Mouse (Mus musculus) layer of hippocampus, adult 18-20 months (tissue): ENCODE results near the gene Tmem258. TPM values are rescaled to one million over a fixed set of nuclear protein-coding genes. Genes with fewer than 3 reads are reported as not detected.

Source experiments
- microRNA-seq, 2 experiments: library from miRNA; unstranded; fragments of <30 nt; microRNA quantifications; one replicate each; pipeline ENCODE4 v1.2.0; 2021
- total RNA-seq, 2 experiments: library from RNA; stranded (reverse); gene quantifications; 2 replicates each; pipeline ENCODE4 v1.2.3; 2021

The Tmem258 gene
- total RNA-seq, 2 experiments from 2014 or later = 81.9 to 84.8 TPM

Small RNAs within 50 kb of the gene (microRNA-seq; reads per million reads assigned to microRNA genes)
- gene Mir6993 = 0 to 0.20 reads per million in 2 experiments

Other genes starting within 250 kb of the Tmem258 start
- 1,000 to 10,000 TPM; 3,571 to 3,745 TPM for gene Fth1, start 223.4 kb upstream of the Tmem258 start, total RNA-seq
- gene Best1, start 202.4 kb upstream of the Tmem258 start, total RNA-seq = 1 to 10 TPM; 1.2 to 1.7 TPM
- gene Rab3il1, start 202.3 kb upstream of the Tmem258 start, total RNA-seq = 10 to 100 TPM in 1 of 2 experiments, 1 to 10 TPM in 1; 9.3 to 10.1 TPM
- gene Fads3, start 162.4 kb upstream of the Tmem258 start, total RNA-seq = 10 to 100 TPM; 22.9 to 25.2 TPM
- gene Fads2, start 102.3 kb upstream of the Tmem258 start, total RNA-seq = 100 to 1,000 TPM; 140 to 145 TPM
- gene Fads1, start 21.1 kb upstream of the Tmem258 start, total RNA-seq = 100 to 1,000 TPM; 187 to 200 TPM
- gene Fen1, start 155 bp downstream of the Tmem258 start, total RNA-seq = 10 to 100 TPM in 1 of 2 experiments, 1 to 10 TPM in 1; 9.5 to 10.7 TPM
- 10 to 100 TPM; 31.9 to 33.9 TPM for gene Myrf, start 36.7 kb downstream of the Tmem258 start, total RNA-seq
- gene Dagla, start 100.9 kb downstream of the Tmem258 start, total RNA-seq = 100 to 1,000 TPM; 107 to 118 TPM
- gene Syt7, start 185.1 kb downstream of the Tmem258 start, total RNA-seq = 100 to 1,000 TPM; 280 to 316 TPM